Mouse (Mus musculus) cortical plate, adult 2 months (tissue): ENCODE data around the gene Gm10644. TPM values are rescaled to one million over a fixed set of nuclear protein-coding genes. Genes with fewer than 3 reads are reported as not detected.

Experiments
- H3K27ac ChIP-seq: fragments of 200-500 bp; 2 replicates; pipeline ENCODE4 v1.5.1; 2012; ENCODE audit warnings: low read length, control low read depth, inconsistent platforms; ENCODE audit not compliant: insufficient read depth
- H3K4me1 ChIP-seq: fragments of 200-500 bp; 2 replicates; pipeline ENCODE4 v1.6.1; 2011; ENCODE audit warnings: low read length; ENCODE audit not compliant: control insufficient read depth, insufficient read depth
- H3K4me3 ChIP-seq: fragments of 200-500 bp; 2 replicates; pipeline ENCODE4 v1.5.1; 2011; ENCODE audit warnings: mild to moderate bottlenecking, low read length, control low read depth; ENCODE audit not compliant: insufficient read depth
- CTCF ChIP-seq: fragments of 200-500 bp; IDR thresholded peaks from 2 replicates; pipeline ENCODE4 v1.5.1; 2011; ENCODE audit warnings: mild to moderate bottlenecking, control low read depth, low read length; ENCODE audit not compliant: insufficient read depth; ENCODE audit errors: extremely low read depth
- polyA plus RNA-seq: library from polyadenylated mRNA; depleted of rRNA; stranded (reverse); fragments of >200 nt; gene quantifications from 2 replicates; pipeline ENCODE4 v1.2.3, GENCODE M21; 2012; rRNA removed

Gm10644 gene
- polyA plus RNA-seq, 1 experiment: 0.52 TPM

- Histone ChIP-seq H3K4me1 (no peaks in the 10 kb centered on the region), H3K4me3 (no peak overlapping the region), H3K27ac (no peak overlapping the region)
- no peak for TF ChIP-seq CTCF
Observed at GRCm38 (mm10) chr8:83888409-83888808, 66.6 kb downstream of the Gm10644 start.

Other genes starting within 250 kb of the Gm10644 start
- gene Ddx39, start 240.0 kb downstream of the Gm10644 start, polyA plus RNA-seq: 26.5 and 29.0 TPM in 2 replicates
- 25.9 and 26.9 TPM in 2 replicates for gene Adgre5, start 213.9 kb downstream of the Gm10644 start, polyA plus RNA-seq
- gene Adgrl1, start 55.1 kb downstream of the Gm10644 start, polyA plus RNA-seq: 236 and 241 TPM in 2 replicates
- 1.2 and 1.4 TPM in 2 replicates for gene Asf1b, start 302 bp upstream of the Gm10644 start, polyA plus RNA-seq
- gene Prkaca, start 17.8 kb upstream of the Gm10644 start, polyA plus RNA-seq: 181 and 183 TPM in 2 replicates
- gene Samd1, start 42.5 kb upstream of the Gm10644 start, polyA plus RNA-seq: 42.4 and 48.4 TPM in 2 replicates
- 0.13 and 0.21 TPM in 2 replicates for gene 1700067K01Rik, start 46.3 kb upstream of the Gm10644 start, polyA plus RNA-seq
- 0.87 and 1.4 TPM in 2 replicates for gene 2210011C24Rik, start 57.0 kb upstream of the Gm10644 start, polyA plus RNA-seq
- 2.4 and 2.5 TPM in 2 replicates for gene Palm3, start 66.3 kb upstream of the Gm10644 start, polyA plus RNA-seq
- gene Il27ra, start 87.4 kb upstream of the Gm10644 start, polyA plus RNA-seq: 0.33 and 0.40 TPM in 2 replicates
- gene Rln3, start 89.8 kb upstream of the Gm10644 start, polyA plus RNA-seq: not detected in 2 replicates
- 3.6 and 3.7 TPM in 2 replicates for gene Gm10643, start 109.9 kb upstream of the Gm10644 start, polyA plus RNA-seq
- gene Rfx1, start 111.6 kb upstream of the Gm10644 start, polyA plus RNA-seq: 28.0 and 29.5 TPM in 2 replicates
- 29.9 and 33.2 TPM in 2 replicates for gene Dcaf15, start 149.6 kb upstream of the Gm10644 start, polyA plus RNA-seq
- not detected in 2 replicates for gene Podnl1, start 170.8 kb upstream of the Gm10644 start, polyA plus RNA-seq
- 38.0 and 42.3 TPM in 2 replicates for gene Cc2d1a, start 192.7 kb upstream of the Gm10644 start, polyA plus RNA-seq
- gene 4930432K21Rik, start 192.8 kb upstream of the Gm10644 start, polyA plus RNA-seq: 2.7 and 3.0 TPM in 2 replicates
- 1.8 and 3.6 TPM in 2 replicates for gene Nanos3, start 230.0 kb upstream of the Gm10644 start, polyA plus RNA-seq